Mouse (Mus musculus) layer of hippocampus, postnatal 25 days (tissue): ENCODE measurements at regions not wholly inside any gene's neighbourhood (a gene's known extent, or its start where the extent isn't known, plus 50 kb on each side); places are given as distances from the start of the nearest gene placed in this dataset.

Source experiments
- DNase-seq, 2 experiments: peaks; one replicate each; pipeline ENCODE4 v3.0.0; 2022; ENCODE audit warnings: mixed read lengths in 2 of 2, low spot score in 1 of 2; ENCODE audit errors: extremely low spot score in 1 of 2

- no peak for DNase-seq
Observed at GRCm38 (mm10) chr16:53480664-53481063, 1026.8 kb upstream of the Alcam start.

GRCm38 (mm10) chr16:53439511-53439910 lies 985.6 kb upstream of the Alcam start:
- DNase-seq: no peak

- DNase-seq: no peak
Observed at GRCm38 (mm10) chr16:53418416-53418815, 964.5 kb upstream of the Alcam start.

GRCm38 (mm10) chr16:53385176-53385575 lies 931.3 kb upstream of the Alcam start:
- no peak for DNase-seq

GRCm38 (mm10) chr16:53342153-53342552 lies 888.3 kb upstream of the Alcam start:
- no peak for DNase-seq

GRCm38 (mm10) chr16:53326353-53326752 lies 872.5 kb upstream of the Alcam start:
- DNase-seq: no peak

GRCm38 (mm10) chr16:53292081-53292480 lies 838.2 kb upstream of the Alcam start:
- DNase-seq: no peak

GRCm38 (mm10) chr16:53282014-53282413 lies 828.1 kb upstream of the Alcam start:
- no peak for DNase-seq

- DNase-seq: peak; percentile 19 to 82
Observed at GRCm38 (mm10) chr16:53266116-53266515, 812.2 kb upstream of the Alcam start.

- DNase-seq: no peak
Observed at GRCm38 (mm10) chr16:53245365-53245764, 791.5 kb upstream of the Alcam start.

GRCm38 (mm10) chr16:53242126-53242537 lies 788.3 kb upstream of the Alcam start:
- no peak for DNase-seq

- no peak for DNase-seq
Observed at GRCm38 (mm10) chr16:53218886-53219285, 765.0 kb upstream of the Alcam start.

GRCm38 (mm10) chr16:53201449-53201848 lies 747.6 kb upstream of the Alcam start:
- no peak for DNase-seq

- no peak for DNase-seq
Observed at GRCm38 (mm10) chr16:53186444-53186843, 732.6 kb upstream of the Alcam start.

- DNase-seq: no peak
Observed at GRCm38 (mm10) chr16:53156352-53156751, 702.5 kb upstream of the Alcam start.

GRCm38 (mm10) chr16:53130677-53131076 lies 676.8 kb upstream of the Alcam start:
- DNase-seq: no peak

- no peak for DNase-seq
Observed at GRCm38 (mm10) chr16:53108726-53109125, 654.9 kb upstream of the Alcam start.

- no peak for DNase-seq
Observed at GRCm38 (mm10) chr16:53095396-53095929, 641.6 kb upstream of the Alcam start.

- DNase-seq: peak in 1 of 2 experiments; percentile 6
Observed at GRCm38 (mm10) chr16:53073856-53074568, 620.1 kb upstream of the Alcam start.

GRCm38 (mm10) chr16:53071887-53072682 lies 618.2 kb upstream of the Alcam start:
- no peak for DNase-seq

GRCm38 (mm10) chr16:53064151-53064550 lies 610.3 kb upstream of the Alcam start:
- DNase-seq: no peak

GRCm38 (mm10) chr16:53063061-53063460 lies 609.2 kb upstream of the Alcam start:
- no peak for DNase-seq
